Mouse (Mus musculus) myocyte (in vitro differentiated cells): ENCODE data around the gene Rab6b.

Experiments
- CEBPB ChIP-seq: IDR thresholded peaks from 2 replicates; pipeline ENCODE4 v1.6.1; 2011; ENCODE audit warnings: mild to moderate bottlenecking, moderate library complexity; ENCODE audit not compliant: poor library complexity, insufficient read depth, severe bottlenecking
- E2F4 ChIP-seq: IDR thresholded peaks from one replicate; pipeline ENCODE4 v1.6.1; 2011; ENCODE audit warnings: mild to moderate bottlenecking, control low read depth, moderate library complexity; ENCODE audit not compliant: insufficient read depth
- MAX ChIP-seq: IDR thresholded peaks from one replicate; pipeline ENCODE4 v1.6.1; 2011; ENCODE audit warnings: low read depth, mild to moderate bottlenecking, control low read depth
- POLR2A ChIP-seq: IDR thresholded peaks from one replicate; pipeline ENCODE4 v1.6.1; 2011; ENCODE audit warnings: low read depth, mild to moderate bottlenecking, control low read depth, moderate library complexity; ENCODE audit not compliant: insufficient read length
- POLR2AphosphoS2 ChIP-seq: IDR thresholded peaks from one replicate; pipeline ENCODE4 v1.6.1; 2011; ENCODE audit warnings: low read depth, control low read depth; ENCODE audit not compliant: insufficient read length
- TCF12 ChIP-seq: IDR thresholded peaks from one replicate; pipeline ENCODE4 v1.6.1; 2011; ENCODE audit warnings: mild to moderate bottlenecking, control low read depth; ENCODE audit not compliant: poor library complexity, insufficient read depth, severe bottlenecking
- TCF3 ChIP-seq: IDR thresholded peaks from one replicate; pipeline ENCODE4 v1.6.1; 2011; ENCODE audit warnings: low read depth, control low read depth; ENCODE audit not compliant: insufficient read length
- USF1 ChIP-seq: IDR thresholded peaks from one replicate; pipeline ENCODE4 v1.6.1; 2011; ENCODE audit warnings: low read depth, mild to moderate bottlenecking, control low read depth, moderate library complexity

- no peak for TF ChIP-seq POLR2A
- no peak for TF ChIP-seq TCF3
- no peak for TF ChIP-seq TCF12
- no peak for TF ChIP-seq CEBPB
- TF ChIP-seq E2F4, result no peak
- TF ChIP-seq MAX, result no peak
- no peak for TF ChIP-seq POLR2AphosphoS2
- no peak for TF ChIP-seq USF1
Observed at GRCm38 (mm10) chr9:103146257-103146656, 34.7 kb downstream of the Rab6b start.
